Mouse (Mus musculus) kidney, adult 2 months (tissue): ENCODE results near the gene Abca8b.

ENCODE experiments used
- CTCF ChIP-seq: fragments of 200-500 bp; conservative IDR thresholded peaks from 2 replicates; pipeline ENCODE4 v1.5.1; 2011; ENCODE audit warnings: low read depth, mild to moderate bottlenecking, control low read depth, low read length, moderate library complexity, mixed read lengths; ENCODE audit not compliant: insufficient read depth, insufficient read length
- POLR2A ChIP-seq: fragments of 200-500 bp; IDR thresholded peaks from one replicate; pipeline ENCODE4 v1.6.1; 2011; ENCODE audit warnings: low read depth, low read length, control low read depth

GRCm38 (mm10) chr11:109895496-109895895, 100.1 kb downstream of the Abca8b start:
- TF ChIP-seq POLR2A (no peak), CTCF (no peak)
